Comparison of ENCODE assay signal across 7 mouse cellular contexts in the genomic region with DNA sequence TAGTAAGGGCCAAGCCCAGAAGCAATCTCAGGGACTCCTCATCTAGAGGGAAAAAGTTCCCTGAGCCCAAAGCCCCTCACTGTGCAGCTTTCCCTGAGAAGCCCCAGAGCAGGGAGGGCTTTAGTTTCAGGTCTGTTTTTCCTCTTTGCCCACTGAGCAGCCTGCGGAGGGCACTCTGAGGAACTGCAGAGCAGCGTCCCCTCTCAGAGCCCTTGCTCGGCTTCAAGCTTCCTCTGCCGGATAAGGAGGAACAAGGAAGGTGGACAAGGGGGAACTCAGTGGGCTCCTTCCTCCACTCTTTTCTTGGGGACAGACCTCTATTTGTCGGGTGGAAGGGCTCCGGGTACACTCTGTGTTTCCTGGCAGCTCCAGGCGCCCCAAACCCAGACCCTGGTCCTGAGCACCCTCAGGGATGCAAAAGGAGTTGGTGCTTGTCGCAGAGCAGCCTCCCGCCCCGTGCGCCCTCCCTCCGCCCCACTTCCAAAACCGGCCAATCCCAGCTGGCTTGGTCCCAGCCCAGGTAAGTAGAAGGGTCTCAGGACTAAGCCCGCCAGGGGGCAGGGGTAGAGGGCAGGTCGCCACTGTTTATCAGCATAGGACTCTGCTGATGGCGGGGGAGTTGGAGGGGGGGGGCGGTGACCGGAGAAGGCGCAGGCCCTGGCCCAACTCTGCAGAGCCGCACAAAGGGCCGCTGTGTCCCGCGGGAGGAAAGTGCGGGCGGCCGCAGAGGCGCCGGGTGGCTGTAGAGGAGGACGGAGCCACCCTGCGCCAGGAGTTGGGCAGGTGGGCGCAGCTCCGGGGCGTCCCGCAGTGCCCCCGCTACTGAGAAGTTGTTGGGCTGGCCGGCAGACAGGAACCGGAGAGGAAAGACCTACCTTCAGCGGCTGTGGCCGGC. TPM values are rescaled to one million over a fixed set of nuclear protein-coding genes. Genes with fewer than 3 reads are reported as not detected.
A peak's percentile ranks its signal among the peaks of the same experiment; 100 is the strongest.
DNase-seq lines count a peak whose midpoint lies in the region; ATAC-seq and TF ChIP-seq lines count a peak whose summit lies in the region.

No protein-coding gene starts in this region.

- peaks cover 40% of the 10 kb centered on the region for H3K27me3 ChIP-seq in heart, embryonic 15.5 days
- peaks cover 21% of the 10 kb centered on the region; the same call in 1 of the 2 replicates for H3K27me3 ChIP-seq in limb, embryonic 11.5 days (ENCODE audit: control insufficient read depth, insufficient read depth, low read length)
- H3K27me3 ChIP-seq in myocyte (ENCODE audit: control insufficient read depth, insufficient read depth, insufficient read length): no peaks in the 10 kb centered on the region

- H3K79me2 ChIP-seq in myocyte (ENCODE audit: control insufficient read depth, insufficient read depth): no peaks in the 10 kb centered on the region

- peak overlapping the region; percentile 41 for H3K27ac ChIP-seq in heart, embryonic 15.5 days
- peak overlapping the region; percentile 36; the same call in 1 of the 2 replicates for H3K27ac ChIP-seq in limb, embryonic 11.5 days (replicated peaks; ENCODE audit: low read depth, low read length)

- no peaks in the 10 kb centered on the region for H3K9me3 ChIP-seq in heart, embryonic 15.5 days (replicated peaks)
- H3K9me3 ChIP-seq in limb, embryonic 11.5 days (ENCODE audit: control insufficient read depth, low read length): no peaks in the 10 kb centered on the region

- no peak for TF ChIP-seq POLR2A in myocyte (IDR thresholded peaks at IDR 0.05; ENCODE audit: insufficient read length, low read depth)

- WGBS in heart, embryonic 15.5 days: 5% methylated on average over 38 of the region's 39 CpGs
- WGBS in limb, embryonic 11.5 days: under 1% methylated on average over 38 of the region's 39 CpGs

- peak; percentile 49 for DNase-seq in right cerebral cortex, postnatal 4 days
- DNase-seq in right cerebral cortex, postnatal 14 days: no peak
- DNase-seq in cerebellum, postnatal 25 days: peak; percentile 71
- DNase-seq in limb, embryonic 11.5 days (ENCODE audit: low spot score): peak; percentile 77
- DNase-seq in ovary, postnatal 14 days (ENCODE audit: low spot score): no peak

- H3K4me2 ChIP-seq in heart, embryonic 15.5 days: peak overlapping the region; percentile 79
- H3K4me2 ChIP-seq in limb, embryonic 11.5 days (ENCODE audit: low read depth, severe bottlenecking): peak overlapping the region; percentile 99
- peak overlapping the region; percentile 60 for H3K4me2 ChIP-seq in myocyte (ENCODE audit: low read depth)

- H3K4me1 ChIP-seq in heart, embryonic 15.5 days (replicated peaks): peaks cover 42% of the 10 kb centered on the region
- H3K4me1 ChIP-seq in limb, embryonic 11.5 days (ENCODE audit: control insufficient read depth, insufficient read depth, low read length): no peaks in the 10 kb centered on the region

- ATAC-seq in heart, embryonic 15.5 days (replicated peaks; ENCODE audit: insufficient number of reproducible peaks, insufficient read depth, low FRiP score, low read depth): no peak
- peak; percentile 71 for ATAC-seq in limb, embryonic 11.5 days (ENCODE audit: insufficient number of reproducible peaks, low FRiP score, low TSS enrichment, low read depth)

- H3K4me3 ChIP-seq in heart, embryonic 15.5 days: peak overlapping the region; percentile 48
- peak overlapping the region; percentile 65 for H3K4me3 ChIP-seq in limb, embryonic 11.5 days (ENCODE audit: low read depth, low read length)
- H3K4me3 ChIP-seq in myocyte: peak overlapping the region; percentile 8

- peaks cover 3% of the 10 kb centered on the region; the same call in 1 of the 2 replicates for H3K36me3 ChIP-seq in heart, embryonic 15.5 days
- H3K36me3 ChIP-seq in limb, embryonic 11.5 days (ENCODE audit: control insufficient read depth, insufficient read depth, low read length): no peaks in the 10 kb centered on the region
- H3K36me3 ChIP-seq in myocyte (ENCODE audit: control insufficient read depth, insufficient read depth): no peaks in the 10 kb centered on the region

- peak overlapping the region; percentile 42 for H3K9ac ChIP-seq in heart, embryonic 15.5 days
- peak overlapping the region; percentile 82 for H3K9ac ChIP-seq in limb, embryonic 11.5 days (ENCODE audit: low read length)

- H3ac ChIP-seq in myocyte (ENCODE audit: control insufficient read depth, insufficient read length): peak overlapping the region; percentile 16

TF ChIP-seq in myocyte, 11 proteins besides CTCF, POLR2A, EP300 and RAD21:
- TF ChIP-seq TCF3 (IDR thresholded peaks at IDR 0.05; ENCODE audit: insufficient read length, low read depth) (no peak), POLR2AphosphoS2 (IDR thresholded peaks at IDR 0.05; ENCODE audit: insufficient read length, low read depth) (no peak), USF1 (IDR thresholded peaks at IDR 0.05; ENCODE audit: low read depth) (no peak), TCF12 (IDR thresholded peaks at IDR 0.05; ENCODE audit: insufficient read depth, poor library complexity, severe bottlenecking) (no peak)
TF ChIP-seq in myocyte: peak in this region for 0.

RNA-seq across cellular contexts. Expression of a gene that starts 31.9 kb away (rescaled TPM):
- polyA plus RNA-seq in heart, embryonic 15.5 days (2015; fragmentation: Nextera tagmentation; extraction: Ambion mirVana): 5.2 and 8.0 TPM in 2 replicates
- polyA plus RNA-seq in limb, embryonic 11.5 days (2014; fragmentation: Nextera tagmentation; extraction: Ambion mirVana): 2.8 and 4.0 TPM in 2 replicates
- polyA plus RNA-seq in myocyte (2012; fragmentation: generic; extraction: Trizol): 15.0 TPM

Comparison
In these comparisons a context has a peak if more than half of its experiments do, and no peak if none do; other contexts are left out.
1. DNase-seq: peak in right cerebral cortex, postnatal 4 days (single experiment), cerebellum, postnatal 25 days (2 of 2) and limb, embryonic 11.5 days (single experiment); none in right cerebral cortex, postnatal 14 days (single experiment) and ovary, postnatal 14 days (single experiment).
2. H3K4me3 ChIP-seq: peak in every context shown above with its lines; median percentile 65 in limb, embryonic 11.5 days; 48 in heart, embryonic 15.5 days; 8 in myocyte.
3. Peak in every context shown above with its lines, with median percentiles within 50 percentile points of each other: H3K4me2 ChIP-seq.